Mouse (Mus musculus): ENCODE data around the gene Synj1. TPM values are rescaled to one million over a fixed set of nuclear protein-coding genes. Genes with fewer than 3 reads are reported as not detected.
A peak's percentile ranks its signal among the peaks of the same experiment; 100 is the strongest.

Gene Synj1
- polyA plus RNA-seq, 1 experiment: 22.7 TPM

DNA sequence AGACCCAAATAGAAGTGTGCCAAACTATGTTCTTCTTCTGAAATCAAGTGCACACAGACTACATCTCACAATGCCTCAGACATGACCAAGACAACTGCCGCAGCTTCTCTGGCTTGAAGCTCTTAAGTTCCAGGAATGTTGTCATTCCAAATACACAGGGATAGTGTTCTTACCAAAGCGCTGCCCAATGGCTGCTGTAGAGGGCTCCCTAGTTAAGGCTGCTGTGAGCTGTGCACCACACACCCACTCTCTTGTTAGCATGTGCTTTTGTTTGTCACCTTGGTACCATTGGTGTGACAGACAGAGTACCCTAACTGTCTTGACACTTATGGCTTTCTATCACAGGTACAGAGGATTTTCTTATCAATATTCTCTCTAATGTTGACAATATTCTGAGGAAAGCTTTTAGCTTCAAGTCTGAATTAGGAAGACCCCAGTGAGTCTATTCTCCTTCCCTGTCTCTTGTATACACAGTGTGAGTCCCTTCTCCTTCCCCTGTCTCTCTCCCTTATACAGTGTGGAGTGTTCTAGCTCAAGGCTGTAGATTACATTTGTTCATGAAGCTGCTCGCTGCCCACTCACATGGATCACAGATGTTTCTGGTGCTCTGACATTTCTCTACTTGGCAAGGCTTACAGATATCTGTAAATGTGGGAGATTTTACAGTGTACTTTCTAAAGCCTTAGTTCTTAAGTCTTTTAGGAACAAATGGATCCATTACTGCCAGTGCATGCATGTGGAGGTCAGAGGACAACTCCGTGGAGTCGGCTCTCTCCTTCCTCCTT is 52.6 kb downstream of the Synj1 start:
- no peak overlapping the region for H3K27ac ChIP-seq (ENCODE audit: insufficient read depth, low read length)
- TF ChIP-seq CTCF (IDR thresholded peaks at IDR 0.05; ENCODE audit: borderline replicate concordance, insufficient read depth, low read length) (no peak), POLR2A (IDR thresholded peaks at IDR 0.05; ENCODE audit: low read depth, low read length) (no peak)
- H3K4me3 ChIP-seq (ENCODE audit: insufficient read depth, low read length): no peak overlapping the region
- no peaks in the 10 kb centered on the region for H3K4me1 ChIP-seq (ENCODE audit: control insufficient read depth, insufficient read depth, low read length)

DNA sequence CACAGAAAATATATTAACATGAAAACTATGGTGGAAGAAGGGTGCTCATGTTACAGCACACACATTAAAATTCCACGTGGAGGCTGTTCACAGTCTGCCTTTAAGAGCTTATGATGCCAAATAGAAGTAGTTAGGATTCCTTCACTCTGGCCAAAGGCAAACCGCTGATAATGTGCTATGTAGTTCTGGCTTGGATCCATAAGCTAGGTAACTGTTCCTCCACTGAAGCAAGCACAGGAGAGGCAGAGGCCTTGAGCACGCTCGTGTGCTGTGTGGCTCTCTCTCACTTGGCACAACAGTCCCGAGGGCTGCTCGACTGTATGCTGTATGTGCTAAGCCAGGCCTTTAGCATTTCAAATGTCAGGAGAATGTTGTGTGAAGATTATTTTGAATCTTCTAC is 55.6 kb downstream of the Synj1 start:
- TF ChIP-seq CTCF (IDR thresholded peaks at IDR 0.05; ENCODE audit: borderline replicate concordance, insufficient read depth, low read length) (no peak), POLR2A (IDR thresholded peaks at IDR 0.05; ENCODE audit: low read depth, low read length) (no peak)
- Histone ChIP-seq H3K27ac (ENCODE audit: insufficient read depth, low read length) (no peak overlapping the region), H3K4me3 (ENCODE audit: insufficient read depth, low read length) (no peak overlapping the region), H3K4me1 (ENCODE audit: control insufficient read depth, insufficient read depth, low read length) (no peaks in the 10 kb centered on the region)

DNA sequence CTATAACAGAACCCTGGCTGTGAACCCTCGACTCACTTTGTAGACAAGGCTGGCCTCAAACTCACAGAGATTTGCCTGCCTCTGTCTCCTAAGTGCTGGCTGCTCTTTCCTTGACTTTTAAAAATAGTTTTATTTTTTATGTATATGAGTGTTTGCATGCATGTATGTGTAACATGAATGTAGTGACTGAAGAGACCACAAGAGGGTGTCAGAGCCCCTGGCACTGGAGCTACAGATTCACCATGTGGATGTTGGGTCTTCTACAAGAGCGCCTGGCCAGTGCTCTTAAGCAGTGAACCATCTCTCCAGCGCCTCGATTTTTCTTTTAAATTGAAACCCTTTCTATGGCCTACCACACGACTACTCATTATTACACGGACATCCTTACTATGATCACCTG is 57.3 kb downstream of the Synj1 start:
- H3K4me3 ChIP-seq (ENCODE audit: insufficient read depth, low read length): no peak overlapping the region
- no peak overlapping the region for H3K27ac ChIP-seq (ENCODE audit: insufficient read depth, low read length)
- no peaks in the 10 kb centered on the region for H3K4me1 ChIP-seq (ENCODE audit: control insufficient read depth, insufficient read depth, low read length)
- TF ChIP-seq CTCF (IDR thresholded peaks at IDR 0.05; ENCODE audit: borderline replicate concordance, insufficient read depth, low read length): no peak
- no peak for TF ChIP-seq POLR2A (IDR thresholded peaks at IDR 0.05; ENCODE audit: low read depth, low read length)

DNA sequence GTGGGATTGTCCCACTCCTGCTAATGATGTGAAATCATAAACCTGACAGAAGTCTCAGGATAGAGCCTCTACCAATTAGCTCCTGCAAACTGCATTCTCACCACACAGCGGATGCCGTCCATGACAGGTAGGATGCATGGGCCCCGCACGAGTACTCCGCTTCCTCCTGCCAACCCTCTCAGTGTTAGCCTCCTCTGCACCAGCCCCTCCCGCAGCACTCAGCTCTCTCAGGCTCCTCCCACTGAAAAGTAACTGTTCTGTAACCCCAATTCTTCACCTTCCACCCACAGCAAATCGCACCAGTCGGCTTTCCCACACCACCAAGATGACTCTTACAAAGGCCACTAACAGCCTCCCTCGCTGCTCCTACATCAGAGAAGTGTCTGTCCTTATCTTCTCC is 58.0 kb downstream of the Synj1 start:
- TF ChIP-seq CTCF (IDR thresholded peaks at IDR 0.05; ENCODE audit: borderline replicate concordance, insufficient read depth, low read length): no peak
- TF ChIP-seq POLR2A (IDR thresholded peaks at IDR 0.05; ENCODE audit: low read depth, low read length): no peak
- Histone ChIP-seq H3K4me1 (ENCODE audit: control insufficient read depth, insufficient read depth, low read length) (no peaks in the 10 kb centered on the region), H3K27ac (ENCODE audit: insufficient read depth, low read length) (no peak overlapping the region), H3K4me3 (ENCODE audit: insufficient read depth, low read length) (no peak overlapping the region)

DNA sequence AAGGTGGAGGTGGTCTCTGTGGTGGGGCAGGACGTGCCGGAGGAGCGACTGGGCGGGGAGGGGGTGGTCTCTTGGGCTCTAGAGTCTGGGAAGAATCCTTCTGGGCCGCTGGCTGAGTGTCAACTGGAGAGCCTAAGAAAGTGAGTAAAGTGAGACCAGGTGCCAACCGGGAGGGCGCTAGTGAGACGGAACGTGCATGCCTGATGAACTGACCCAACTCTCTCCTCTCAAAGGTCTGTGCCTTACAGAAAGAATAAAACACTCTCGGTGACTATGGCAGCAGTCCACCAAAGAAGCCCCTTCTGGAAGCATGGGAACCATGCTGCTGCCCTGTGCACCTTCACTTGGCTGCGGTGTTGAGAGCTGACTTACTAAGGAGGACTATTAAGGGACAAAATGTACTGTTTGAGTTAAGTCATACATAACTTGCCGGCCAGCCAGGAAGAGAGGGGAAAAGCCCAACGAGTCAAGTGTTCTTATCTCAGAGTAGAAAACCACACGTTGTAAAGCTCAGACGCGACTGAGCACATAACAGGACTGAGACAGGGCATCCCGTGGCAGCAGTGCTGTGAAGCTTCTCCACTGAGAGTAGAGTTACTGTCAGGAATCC is 60.6 kb downstream of the Synj1 start:
- Histone ChIP-seq H3K4me3 (ENCODE audit: insufficient read depth, low read length) (no peak overlapping the region), H3K4me1 (ENCODE audit: control insufficient read depth, insufficient read depth, low read length) (no peaks in the 10 kb centered on the region), H3K27ac (ENCODE audit: insufficient read depth, low read length) (no peak overlapping the region)
- TF ChIP-seq POLR2A (IDR thresholded peaks at IDR 0.05; ENCODE audit: low read depth, low read length) (no peak), CTCF (IDR thresholded peaks at IDR 0.05; ENCODE audit: borderline replicate concordance, insufficient read depth, low read length) (peak; percentile 8; the same call in 1 of the 2 replicates)

DNA sequence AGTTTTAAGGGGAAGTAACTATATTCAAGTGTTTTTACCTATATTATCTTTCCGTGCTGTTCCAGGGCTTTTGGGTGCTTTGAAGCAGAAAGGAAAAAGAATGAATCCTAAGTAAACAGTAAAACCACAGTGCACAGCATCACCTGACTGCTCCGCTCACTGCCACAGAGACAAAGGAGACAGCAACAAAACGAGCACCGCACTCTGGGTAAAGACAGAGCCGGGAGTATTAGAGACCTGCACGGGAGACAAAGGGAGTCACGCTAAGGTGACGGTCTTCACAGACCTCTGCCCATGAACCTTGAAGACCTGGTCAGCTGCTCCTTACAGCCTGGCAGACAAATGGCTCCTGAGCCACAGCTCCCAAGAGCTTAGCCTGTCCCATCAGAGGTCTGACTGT is 64.1 kb downstream of the Synj1 start:
- Histone ChIP-seq H3K4me1 (ENCODE audit: control insufficient read depth, insufficient read depth, low read length) (no peaks in the 10 kb centered on the region), H3K27ac (ENCODE audit: insufficient read depth, low read length) (no peak overlapping the region), H3K4me3 (ENCODE audit: insufficient read depth, low read length) (no peak overlapping the region)
- TF ChIP-seq POLR2A (IDR thresholded peaks at IDR 0.05; ENCODE audit: low read depth, low read length) (no peak), CTCF (IDR thresholded peaks at IDR 0.05; ENCODE audit: borderline replicate concordance, insufficient read depth, low read length) (no peak)

DNA sequence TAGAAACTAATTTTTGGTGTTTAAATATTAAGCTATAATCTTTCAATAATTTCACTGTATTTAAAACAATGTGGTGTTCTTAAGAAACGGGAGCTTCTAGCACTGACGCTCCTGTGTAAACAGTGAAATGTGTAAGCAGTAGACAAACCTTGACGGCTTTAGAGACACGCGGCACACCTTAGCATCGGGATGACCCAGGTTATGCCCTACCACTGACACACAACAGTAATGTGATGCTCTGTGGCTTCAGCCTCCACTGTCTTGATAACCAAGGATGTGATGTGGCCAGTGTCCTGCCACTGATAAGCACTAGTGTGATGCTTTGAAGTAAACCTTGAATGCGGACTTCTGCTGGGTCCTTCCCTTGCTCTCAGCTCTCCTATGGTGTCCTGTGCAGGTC is 69.9 kb downstream of the Synj1 start:
- H3K27ac ChIP-seq (ENCODE audit: insufficient read depth, low read length): no peak overlapping the region
- H3K4me3 ChIP-seq (ENCODE audit: insufficient read depth, low read length): no peak overlapping the region
- H3K4me1 ChIP-seq (ENCODE audit: control insufficient read depth, insufficient read depth, low read length): no peaks in the 10 kb centered on the region
- TF ChIP-seq CTCF (IDR thresholded peaks at IDR 0.05; ENCODE audit: borderline replicate concordance, insufficient read depth, low read length) (no peak), POLR2A (IDR thresholded peaks at IDR 0.05; ENCODE audit: low read depth, low read length) (no peak)

DNA sequence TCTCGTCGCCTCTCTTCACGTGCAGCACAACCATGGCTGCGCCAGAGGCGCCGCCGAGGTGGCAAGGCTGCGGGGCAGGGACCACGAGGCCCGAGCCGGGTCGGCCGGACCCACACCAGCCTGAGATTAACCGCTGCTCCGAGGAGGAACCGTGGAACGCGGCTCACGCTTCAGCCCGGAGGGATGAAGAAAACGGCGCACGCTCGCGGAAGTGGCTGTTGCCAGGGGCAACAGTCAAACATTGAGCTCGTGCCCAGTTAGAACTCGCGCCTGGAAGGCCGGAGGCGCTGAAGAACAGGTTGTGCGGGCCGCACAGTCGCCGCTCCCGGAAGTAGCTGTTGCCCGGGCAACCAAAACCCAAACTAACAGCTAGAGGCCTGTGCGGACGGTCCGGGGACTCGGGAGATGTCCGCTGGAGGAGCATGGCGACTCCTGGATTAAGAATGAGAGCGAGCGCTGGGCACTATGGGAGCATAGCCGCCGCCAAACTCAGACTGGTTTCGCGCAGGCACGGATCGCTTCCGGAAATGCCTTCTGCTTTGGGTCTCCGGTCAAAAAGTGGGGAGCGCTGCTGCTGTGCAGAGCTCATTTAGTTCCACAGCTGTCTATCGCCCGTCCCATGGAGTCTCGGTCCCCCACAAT is 76.3 kb downstream of the Synj1 start, which contains the start of gene Cfap298:
Cfap298 (minus strand) TSS at position 428 of the 642 bp plus-strand sequence.
- Histone ChIP-seq H3K27ac (ENCODE audit: insufficient read depth, low read length) (no peak within 1 kb of the TSS), H3K4me3 (ENCODE audit: insufficient read depth, low read length) (peak within 1 kb of the TSS; percentile 62), H3K4me1 (ENCODE audit: control insufficient read depth, insufficient read depth, low read length) (no peaks in the 10 kb centered on the region)
- no peak for TF ChIP-seq CTCF (IDR thresholded peaks at IDR 0.05; ENCODE audit: borderline replicate concordance, insufficient read depth, low read length)
- peak; percentile 58 for TF ChIP-seq POLR2A (IDR thresholded peaks at IDR 0.05; ENCODE audit: low read depth, low read length)

DNA sequence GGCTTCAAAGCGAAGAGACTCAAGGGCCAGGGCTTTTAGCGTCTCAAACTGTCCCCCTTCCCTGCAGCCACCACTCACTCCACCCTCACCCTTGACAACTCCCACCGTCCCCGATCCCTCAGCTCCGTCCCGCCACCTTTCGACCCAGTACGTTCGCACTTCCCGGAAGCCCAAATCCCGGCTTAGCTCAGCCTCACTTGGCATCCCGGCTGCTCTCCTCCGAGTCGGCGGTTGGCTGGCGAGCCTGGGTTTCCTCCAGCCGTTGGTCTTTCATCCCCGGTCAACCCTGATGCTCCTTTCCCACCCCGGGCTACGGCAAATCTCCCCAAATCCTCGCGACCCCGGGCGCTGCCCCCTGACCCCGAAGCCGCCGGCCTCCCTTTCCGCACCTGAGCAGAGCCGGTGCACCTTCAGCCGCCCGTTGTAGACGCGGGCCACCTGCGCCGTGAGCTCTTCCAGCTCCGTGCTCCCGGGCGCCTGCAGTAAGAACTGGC is 76.9 kb downstream of the Synj1 start:
- Histone ChIP-seq H3K4me1 (ENCODE audit: control insufficient read depth, insufficient read depth, low read length) (no peaks in the 10 kb centered on the region), H3K27ac (ENCODE audit: insufficient read depth, low read length) (no peak overlapping the region), H3K4me3 (ENCODE audit: insufficient read depth, low read length) (peak overlapping the region; percentile 62)
- TF ChIP-seq POLR2A (IDR thresholded peaks at IDR 0.05; ENCODE audit: low read depth, low read length) (no peak), CTCF (IDR thresholded peaks at IDR 0.05; ENCODE audit: borderline replicate concordance, insufficient read depth, low read length) (no peak)
